Mouse (Mus musculus) adrenal gland, postnatal 14 days (tissue): ENCODE data around the gene Slc18a2. TPM values are rescaled to one million over a fixed set of nuclear protein-coding genes. Genes with fewer than 3 reads are reported as not detected.

Experiments used
- DNase-seq: peaks from one replicate; pipeline ENCODE4 v3.0.0; 2021; ENCODE audit warnings: mixed read lengths
- long read RNA-seq, 2 experiments: library from polyadenylated mRNA; stranded (forward); transcript quantifications; one replicate each; pipeline ENCODE4 v2.0.0; 2021
- total RNA-seq: library from RNA; stranded (reverse); gene quantifications from 2 replicates; pipeline ENCODE4 v1.2.3, GENCODE M21; 2021

Slc18a2 gene
- 15.6 and 22.0 TPM in 2 replicates for total RNA-seq
- long read RNA-seq, experiment 1, transcript Slc18a2-201 (16 exons, 3,785 nt) = major isoform, 19 of 32 reads
- long read RNA-seq, experiment 1, partial matches to known transcripts = 5 of 32 reads
- long read RNA-seq, experiment 1, other reads (novel, unspliced or antisense) = 8 of 32 reads
- long read RNA-seq, experiment 2, transcript Slc18a2-201 (16 exons, 3,785 nt) = major isoform, 16 of 34 reads
- long read RNA-seq, experiment 2, partial matches to known transcripts = 7 of 34 reads
- long read RNA-seq, experiment 2, other reads (novel, unspliced or antisense) = 11 of 34 reads

DNA sequence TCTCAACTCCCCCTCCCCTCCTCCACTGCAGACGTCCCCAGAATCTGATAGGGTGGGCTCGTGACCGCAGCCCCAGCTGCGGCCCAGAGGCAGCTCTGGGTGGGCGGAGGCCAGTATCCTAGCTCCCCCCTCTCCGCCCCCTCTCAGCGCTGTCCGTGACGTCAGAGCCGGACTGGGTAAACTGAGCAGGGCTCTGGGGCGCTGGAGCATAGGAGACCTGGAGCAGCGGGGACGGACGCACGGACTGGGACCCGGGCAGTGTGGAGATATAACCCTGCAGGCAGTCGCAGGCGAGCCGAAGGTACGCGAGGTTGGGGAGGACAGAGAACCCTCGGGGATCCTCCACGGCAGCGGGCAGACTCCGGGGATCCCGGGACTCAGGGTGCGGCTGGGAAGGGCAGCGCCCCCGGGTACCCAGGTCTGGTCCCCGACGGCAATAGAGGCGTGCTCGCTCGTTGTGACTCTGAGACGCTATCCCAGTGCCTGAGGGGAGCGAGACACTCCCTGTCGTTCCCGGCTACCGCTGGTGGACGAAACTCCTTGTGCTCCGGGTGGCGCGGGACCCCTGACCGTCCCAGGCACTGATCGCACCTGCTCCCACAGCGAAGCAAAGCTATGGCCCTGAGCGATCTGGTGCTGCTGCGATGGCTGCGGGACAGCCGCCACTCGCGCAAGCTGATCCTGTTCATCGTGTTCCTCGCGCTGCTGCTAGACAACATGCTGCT is at the start of gene Slc18a2:
Slc18a2 (plus strand) TSS at position 179 of the 725 bp plus-strand sequence.
- DNase-seq = peak; percentile 45

DNA sequence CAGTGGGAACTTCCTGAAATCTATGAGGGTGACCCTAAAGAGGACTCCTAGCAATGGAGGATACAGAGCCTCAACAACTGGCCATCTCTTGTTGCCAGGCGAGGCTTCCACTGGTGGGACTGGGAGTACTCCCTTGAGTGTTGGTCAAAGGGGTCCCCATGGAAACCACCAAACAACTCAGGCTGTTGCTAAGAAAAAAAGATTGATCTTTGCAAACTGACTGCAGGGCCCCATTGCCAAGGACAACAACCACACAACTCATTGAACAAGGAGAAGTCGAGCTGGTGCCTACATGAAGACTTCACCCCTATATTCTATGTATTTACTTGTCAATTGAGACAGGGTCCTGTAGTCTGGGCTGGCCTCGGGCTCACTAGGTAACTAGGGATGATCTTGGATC is 43.8 kb upstream of the Slc18a2 start:
- no peak for DNase-seq

DNA sequence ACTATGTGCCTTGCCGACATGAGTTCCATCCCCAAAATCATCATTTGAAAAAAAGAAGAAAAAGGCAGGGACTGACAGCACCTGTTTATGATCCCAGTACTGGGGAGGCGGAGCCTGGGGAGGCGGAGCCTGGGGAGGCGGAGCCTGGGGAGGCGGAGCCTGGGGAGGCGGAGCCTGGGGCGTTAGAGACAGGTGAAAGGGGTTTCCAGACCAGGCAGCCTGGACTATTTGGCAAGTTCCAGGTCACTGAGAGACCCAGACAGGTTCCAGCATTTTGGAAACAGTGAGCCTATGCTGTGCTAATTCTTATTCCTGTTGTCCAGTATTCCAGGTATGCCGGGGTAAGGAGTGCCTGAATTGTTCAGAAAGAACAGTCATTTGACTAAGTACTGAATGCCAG is 41.7 kb upstream of the Slc18a2 start, which contains the start of gene Kcnk18:
Kcnk18 (plus strand) TSS at position 224 of the 400 bp plus-strand sequence.
- DNase-seq = no peak

DNA sequence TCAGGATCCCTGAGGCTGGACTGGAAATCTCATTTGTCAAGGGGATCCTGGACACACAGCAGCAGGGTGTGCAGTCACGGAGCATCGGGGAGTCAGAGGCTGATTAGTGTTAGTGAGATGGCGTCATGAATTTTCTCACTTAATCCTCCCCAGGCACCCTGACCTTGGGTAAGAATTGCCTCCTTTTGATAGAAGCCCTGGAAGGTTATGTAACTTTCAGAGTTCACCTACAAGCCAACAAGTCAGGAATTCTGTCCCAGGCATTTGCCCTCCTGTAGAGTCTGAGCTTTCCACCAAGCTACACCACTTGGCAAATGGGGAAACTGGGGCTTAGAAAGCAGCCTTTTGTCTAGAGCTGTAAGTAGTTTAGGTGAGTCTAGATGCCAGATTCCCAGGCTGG is 39.6 kb upstream of the Slc18a2 start:
- DNase-seq = no peak

DNA sequence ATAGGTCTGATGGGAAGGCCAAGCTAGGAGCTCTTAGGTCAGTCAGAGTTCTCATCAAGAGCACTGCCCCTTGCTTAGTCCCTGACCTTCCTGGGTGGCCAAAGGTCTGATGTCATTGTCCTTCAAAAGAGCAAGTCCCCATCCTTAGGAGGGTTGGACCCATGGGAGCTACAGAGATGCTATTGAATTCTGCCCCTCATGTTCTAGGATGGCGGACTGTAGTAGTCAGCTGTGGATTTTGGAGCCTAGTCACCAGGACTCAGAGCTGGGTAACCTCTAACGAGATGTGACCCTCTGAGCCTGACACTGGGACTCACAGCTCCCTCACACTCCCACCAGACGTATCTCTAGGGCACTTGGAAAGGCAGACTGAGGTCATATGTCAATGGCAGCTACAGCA is 32.3 kb upstream of the Slc18a2 start:
- no peak for DNase-seq

DNA sequence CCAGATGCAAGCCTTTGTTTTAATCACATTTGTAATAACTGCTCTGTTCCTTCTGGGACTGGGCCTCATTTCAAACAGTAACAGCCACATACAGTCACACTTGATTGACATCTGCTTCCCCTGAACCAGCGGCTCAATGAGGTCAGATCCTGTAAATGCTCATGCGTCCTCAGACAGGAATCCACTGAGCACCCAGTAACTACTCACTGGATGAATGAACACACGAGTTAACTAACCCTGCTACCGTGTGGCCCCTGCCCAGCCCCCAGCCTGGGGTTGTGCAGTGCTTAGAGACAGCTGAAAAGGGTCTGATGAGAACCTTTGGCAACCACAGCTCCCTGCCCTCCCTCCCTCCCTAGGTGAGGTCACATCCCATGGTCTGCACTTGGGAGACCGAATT is 27.9 kb upstream of the Slc18a2 start:
- no peak for DNase-seq

DNA sequence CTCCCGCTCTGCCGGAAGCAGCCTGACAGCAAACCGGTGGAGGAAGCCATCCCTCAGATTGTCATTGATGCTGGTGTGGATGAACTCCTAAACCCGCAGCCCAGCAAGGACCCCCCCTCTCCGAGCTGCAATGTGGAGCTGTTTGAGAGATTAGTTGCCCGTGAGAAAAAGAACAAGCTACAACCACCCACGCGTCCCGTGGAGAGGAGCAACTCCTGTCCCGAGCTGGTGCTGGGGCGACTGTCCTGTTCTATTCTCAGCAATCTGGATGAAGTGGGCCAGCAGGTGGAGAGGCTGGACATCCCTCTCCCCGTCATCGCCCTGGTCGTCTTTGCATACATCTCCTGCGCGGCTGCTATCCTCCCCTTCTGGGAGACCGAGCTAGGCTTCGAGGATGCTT is 25.7 kb upstream of the Slc18a2 start:
- DNase-seq = no peak

DNA sequence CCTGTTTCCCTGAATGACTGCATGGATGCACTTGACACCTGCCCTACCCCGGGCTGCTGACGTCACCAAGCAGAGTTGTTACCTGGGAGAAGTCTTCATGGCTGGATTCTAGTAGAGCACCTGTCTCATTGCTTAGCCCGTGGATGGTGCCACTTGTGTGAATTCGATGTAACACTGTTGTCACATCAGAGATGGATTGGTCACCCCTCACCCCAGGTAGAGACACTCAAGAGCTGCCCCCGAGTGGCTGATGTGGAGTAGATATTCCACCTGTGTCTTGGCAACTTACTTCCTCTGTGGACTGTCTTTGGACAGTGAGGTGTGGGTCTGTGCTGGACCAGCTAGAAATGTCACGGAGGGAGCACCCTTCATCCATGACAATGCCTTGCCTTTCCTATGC is 24.6 kb upstream of the Slc18a2 start:
- DNase-seq = no peak

DNA sequence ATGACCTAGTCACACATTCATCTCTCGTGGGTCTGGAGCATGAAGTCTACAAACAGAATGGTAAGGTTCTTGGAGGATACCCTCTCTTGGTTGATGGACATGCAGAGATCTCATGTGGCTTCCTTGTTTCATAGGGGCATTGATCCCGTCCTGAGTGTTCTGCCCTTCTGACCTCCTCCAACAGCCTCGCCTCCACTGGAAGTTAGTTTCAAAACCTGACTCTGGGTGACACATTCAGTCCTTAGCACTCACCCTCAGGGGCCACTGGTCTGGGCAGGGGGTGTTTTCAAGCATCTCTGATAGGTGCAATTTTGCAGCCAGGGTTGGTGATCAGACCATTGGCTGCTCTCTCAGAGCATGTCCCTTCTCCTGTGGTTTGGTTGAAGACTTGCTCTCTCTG is 22.1 kb upstream of the Slc18a2 start:
- no peak for DNase-seq

DNA sequence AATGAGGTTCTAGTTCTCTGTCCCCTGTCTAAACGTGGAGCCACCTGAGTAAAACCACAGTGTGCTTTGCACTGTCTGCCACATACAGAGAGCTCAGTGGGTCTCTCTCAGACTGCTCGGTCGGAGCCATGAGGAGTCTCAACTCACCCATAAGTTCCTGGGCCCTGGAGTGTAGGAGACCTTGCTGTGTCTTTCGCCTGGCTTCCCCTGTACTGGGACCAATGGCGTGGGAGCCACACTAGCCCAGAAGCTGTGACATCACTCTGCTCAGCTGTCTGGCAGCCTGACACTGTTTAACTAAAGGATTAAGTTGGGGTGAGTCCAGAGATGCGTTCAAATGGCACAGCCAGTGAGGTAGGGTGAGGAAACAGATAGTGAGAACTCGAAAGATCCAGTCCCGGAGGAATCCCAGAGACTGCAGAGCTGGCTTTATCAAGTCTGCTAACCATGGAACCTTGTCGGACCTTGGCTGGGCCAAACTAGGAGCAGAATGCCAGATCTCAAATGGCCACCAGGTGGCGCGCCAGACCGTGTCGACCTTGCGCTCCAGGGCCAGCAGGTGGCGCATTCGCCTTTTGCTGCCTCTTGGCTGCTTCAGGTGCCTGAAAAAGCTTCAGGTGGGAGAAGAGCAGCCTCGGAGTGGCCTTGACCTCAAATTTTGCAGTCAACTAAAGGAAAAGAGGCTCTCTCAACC is 21.4 kb upstream of the Slc18a2 start:
- peak; percentile 91 for DNase-seq

DNA sequence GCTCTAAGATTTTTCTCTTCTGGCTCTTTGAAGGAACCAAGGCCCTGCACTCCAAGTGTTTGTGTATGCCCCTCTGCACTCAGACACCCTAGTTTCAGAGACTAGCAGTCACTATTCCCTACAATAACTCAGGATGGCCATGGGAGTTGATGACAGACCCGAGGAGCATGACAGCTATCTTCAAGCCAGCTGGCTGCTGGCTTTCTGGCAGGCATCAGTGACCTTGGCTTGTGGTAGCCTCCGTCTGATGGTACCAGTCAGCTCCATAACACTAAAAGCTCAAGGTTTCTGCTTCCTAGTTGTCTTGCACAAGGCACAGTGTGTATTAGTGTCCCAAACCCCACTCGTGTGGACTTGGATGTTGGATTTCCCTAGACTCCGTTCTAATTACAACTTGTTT is 18.7 kb upstream of the Slc18a2 start:
- peak; percentile 85 for DNase-seq

DNA sequence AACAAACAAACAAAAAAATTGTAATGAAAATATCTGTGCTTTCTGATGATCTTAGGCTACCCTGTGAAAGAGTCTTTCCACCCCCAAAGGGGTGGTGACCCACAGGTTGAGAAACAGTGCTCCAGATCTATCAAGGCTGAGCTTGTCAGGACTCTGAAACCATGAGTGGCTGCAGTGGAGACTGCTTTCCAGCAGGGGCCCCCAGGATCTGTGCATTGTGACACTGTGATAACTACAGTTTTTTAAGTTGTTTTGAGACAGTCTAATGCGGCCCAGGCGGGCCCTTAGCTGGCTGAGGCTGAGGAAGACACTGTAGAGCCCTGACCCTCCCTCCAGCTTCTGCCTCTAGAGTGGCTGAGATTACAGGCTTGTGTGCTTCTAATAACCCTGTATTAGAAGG is 17.6 kb upstream of the Slc18a2 start:
- peak; percentile 54 for DNase-seq

DNA sequence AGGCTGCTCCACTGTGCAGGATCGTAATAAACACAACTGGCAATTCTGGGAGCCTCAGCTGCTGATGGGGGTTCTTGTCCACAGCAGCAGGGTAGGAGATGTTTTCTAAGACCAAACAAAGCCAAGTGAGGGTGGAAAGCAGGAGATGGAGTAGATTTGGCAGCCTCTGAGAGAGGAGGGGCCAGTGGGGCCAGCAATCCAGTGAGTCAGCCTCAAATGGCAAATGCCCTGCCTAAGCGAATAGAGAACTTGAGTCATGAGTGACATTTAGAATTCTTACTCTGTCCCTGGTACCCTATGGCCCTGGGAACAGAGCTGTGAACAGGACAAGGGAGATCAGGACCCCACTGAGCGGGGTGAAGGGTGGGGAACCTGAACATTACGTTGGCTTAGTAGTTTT is 12.6 kb upstream of the Slc18a2 start:
- DNase-seq = peak; percentile 63

DNA sequence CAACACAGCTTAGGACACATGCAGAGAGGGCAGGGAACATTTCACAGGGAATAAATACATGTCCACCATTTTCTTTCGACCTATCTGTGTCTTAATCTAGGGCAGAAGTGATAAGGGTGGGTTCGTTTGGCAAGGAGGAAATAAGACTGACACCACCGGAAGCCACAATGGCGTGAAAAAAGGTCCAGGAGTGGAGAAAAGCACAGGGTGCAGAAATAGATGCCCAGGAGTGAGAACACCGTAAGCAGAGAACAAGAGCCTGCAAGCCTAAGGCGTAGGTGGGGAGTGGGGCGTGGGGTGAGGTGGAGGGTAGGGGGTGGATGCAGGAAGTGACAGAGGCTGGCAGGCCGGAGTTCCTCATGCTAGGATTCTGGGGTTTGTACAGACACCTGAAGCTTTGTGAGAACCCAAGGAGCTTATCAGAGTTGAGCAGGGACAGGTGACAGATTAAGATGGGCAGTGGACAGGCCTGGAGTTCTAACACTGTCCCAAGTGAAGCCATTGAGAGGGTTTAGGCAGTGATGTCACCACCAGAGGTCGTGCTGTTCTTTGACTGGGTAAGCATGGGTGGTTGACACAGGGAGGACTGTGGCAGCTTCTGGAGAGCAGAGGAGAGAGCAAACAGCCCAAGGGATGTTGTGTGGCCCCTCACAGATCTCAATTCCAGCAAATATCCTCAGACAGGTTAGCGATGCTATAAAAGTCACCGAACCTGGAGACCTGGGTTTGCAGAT is 12.0 kb upstream of the Slc18a2 start:
- no peak for DNase-seq

DNA sequence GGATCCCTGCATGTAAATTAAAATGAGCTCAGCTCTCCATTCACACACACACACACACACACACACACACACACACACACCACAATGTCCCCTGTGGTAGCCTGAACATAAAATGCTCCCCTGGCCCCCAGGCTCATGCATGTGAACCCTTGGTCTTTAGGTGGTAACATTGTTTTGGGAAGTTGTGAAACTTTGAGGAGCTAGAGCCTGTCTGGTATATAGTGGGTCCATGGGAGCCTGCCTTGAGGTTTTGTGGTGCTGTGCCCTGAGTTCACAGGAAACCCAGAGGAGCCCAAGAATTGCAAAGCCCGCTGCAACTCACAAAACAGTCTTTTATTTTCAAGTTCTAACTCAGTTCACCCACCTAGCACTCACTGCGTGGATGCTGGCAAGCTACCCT is 8.0 kb upstream of the Slc18a2 start:
- no peak for DNase-seq

DNA sequence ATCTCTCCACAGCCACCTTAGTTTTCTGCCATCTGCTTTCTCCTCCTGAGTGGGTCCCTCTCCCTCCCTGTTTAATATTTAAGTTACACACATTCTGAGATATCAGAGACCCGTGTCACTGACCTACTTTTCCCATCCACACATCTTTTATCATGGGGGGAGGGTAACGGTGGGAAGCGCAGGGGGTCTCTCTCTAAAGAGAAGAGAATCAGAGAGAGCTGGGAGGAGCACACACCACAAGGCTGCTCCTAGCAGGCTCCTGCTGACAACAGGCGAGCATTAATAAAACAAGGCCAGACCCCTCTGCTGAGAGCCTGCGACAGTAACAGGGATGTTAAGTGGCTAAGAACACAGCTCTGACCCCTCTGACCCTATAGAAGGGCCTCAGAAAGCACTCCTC is 1.1 kb upstream of the Slc18a2 start:
- DNase-seq = no peak

DNA sequence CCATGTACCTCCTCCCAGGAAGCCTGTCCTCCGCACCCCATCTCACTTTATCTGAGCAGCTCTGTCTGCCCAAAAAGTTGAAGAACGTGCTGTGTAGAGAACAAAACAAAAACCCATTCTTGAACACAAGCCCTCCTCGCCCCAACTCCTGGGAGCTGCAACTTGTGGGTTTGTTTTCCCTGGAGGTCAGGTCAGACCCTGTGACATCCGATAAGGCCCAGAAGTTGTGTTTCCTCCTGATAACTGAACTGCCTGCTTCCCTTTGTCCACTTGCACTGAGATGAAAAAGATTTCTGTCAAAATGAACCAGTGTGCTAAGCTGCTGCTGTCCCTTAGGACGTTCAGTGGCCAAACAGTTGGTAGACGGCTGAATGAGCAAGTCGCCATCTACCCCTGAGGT is 908 bp downstream of the Slc18a2 start:
- DNase-seq = no peak

DNA sequence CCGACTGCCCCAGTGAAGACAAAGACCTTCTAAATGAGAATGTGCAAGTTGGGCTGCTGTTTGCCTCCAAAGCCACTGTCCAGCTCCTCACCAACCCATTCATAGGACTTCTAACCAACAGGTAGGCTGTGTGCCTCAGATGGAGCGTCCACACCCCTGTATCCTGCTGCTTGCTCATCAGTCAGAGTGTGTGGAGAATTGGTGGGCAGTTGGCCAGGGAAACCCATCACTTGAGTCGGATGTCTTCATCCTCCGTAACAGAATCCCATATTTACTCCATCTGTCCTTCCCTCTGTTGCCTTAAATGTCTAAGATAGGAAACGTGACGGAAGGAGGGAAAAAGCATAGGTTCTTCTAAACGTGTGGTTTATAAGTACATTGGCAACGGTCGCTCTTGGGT is 2.5 kb downstream of the Slc18a2 start:
- DNase-seq = no peak

DNA sequence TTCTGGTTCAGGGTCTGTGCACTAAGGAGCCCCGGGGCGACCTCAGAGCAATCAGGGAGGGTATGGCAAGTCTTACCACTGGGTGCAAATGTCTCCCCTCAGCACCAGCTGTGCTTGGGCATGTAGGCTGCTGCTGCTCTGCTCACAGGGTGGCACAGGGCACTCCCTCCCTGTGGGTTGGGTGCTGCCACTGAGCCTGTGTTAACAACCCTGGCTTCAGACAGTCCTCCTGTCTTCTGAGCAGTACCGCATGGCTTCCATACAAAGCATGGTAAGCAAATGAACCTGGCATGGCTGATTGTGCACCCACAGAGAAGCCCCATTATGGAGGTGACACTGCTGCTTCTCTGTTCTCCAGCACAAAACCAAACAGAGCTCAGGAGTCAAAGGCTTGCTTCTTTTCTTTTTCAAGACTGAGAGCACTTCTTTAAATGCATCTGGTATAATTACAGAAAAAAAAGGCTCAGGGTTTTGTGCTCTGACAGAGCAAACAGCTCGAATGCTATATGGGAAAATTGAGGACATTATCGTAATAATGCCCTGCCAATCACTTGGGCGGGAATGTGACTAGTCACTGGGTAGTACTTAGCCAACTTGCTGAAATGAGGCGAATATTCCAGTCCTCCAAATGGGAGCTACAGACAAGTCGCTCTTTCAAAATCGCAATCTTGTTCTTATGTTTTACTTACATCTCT is 4.3 kb downstream of the Slc18a2 start:
- no peak for DNase-seq

DNA sequence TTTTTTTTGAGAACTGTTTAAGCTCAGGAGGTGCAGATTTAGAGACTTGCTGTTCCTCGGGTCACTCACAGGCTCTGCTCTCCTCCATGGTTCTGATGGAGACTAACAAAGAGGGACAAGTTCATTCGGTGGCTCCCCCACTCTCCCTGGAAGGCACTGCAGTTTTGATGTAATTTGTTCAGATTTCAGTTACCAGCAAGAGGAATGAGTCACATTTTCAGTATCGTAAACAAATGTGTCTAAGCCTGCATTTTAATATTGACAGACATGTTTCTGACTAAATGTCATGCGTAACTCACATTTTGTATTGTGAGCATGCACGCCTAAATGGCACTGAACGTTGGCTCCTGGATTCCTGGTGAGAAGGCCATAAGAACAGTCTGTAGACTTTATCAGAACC is 5.2 kb downstream of the Slc18a2 start:
- DNase-seq = no peak

DNA sequence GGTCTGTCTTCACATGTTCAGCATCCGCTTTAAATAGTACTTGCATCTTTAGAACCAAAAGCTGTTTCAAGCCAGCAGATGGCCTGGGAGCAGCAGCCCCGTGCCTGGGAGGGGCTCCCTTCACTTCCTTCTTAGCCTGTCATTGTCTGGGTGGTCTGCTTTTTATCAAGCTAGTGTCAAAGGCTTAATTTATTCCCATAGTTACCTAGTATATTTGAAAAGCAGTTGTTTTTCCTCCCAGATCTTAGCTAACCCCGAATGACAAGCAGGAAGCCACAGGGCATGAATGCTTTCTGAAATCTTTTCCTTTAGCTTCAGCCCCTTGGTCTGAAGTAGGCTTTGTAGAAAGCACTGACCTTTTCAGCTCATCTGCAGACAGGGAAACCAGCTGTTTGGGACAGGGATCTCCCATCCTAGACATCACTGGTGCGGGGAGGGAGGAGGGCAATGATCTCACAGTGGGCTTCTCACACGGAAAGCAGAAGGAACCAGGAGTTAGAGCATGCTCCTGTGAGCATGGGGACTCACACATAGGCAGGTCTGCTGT is 6.8 kb downstream of the Slc18a2 start:
- no peak for DNase-seq

DNA sequence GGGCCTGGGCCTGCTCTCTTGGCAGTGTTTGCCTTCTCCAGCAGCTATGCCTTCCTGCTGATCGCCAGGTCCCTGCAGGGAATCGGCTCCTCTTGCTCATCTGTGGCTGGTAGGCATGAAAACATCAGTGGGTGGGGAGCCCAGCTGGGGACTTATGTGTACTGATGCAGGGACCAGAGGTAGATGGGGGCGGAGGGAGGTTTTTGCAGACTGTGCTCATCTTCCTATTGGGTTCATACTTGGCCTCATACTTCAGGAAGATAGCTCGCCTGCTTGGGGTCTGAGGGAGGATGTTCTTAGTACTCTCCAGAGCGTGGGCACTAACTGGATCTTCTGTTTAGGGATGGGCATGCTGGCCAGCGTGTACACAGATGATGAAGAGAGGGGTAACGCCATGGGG is 12.5 kb downstream of the Slc18a2 start:
- DNase-seq = no peak
